Mouse (Mus musculus) olfactory bulb, adult 2 months (tissue): ENCODE results near the gene Slc43a3.

ENCODE experiments used
- CTCF ChIP-seq: fragments of 200-500 bp; IDR thresholded peaks from 2 replicates; pipeline ENCODE4 v1.5.1; 2012; ENCODE audit warnings: low read depth, mild to moderate bottlenecking, low read length, moderate library complexity; ENCODE audit not compliant: insufficient read depth
- POLR2A ChIP-seq: fragments of 200-500 bp; IDR thresholded peaks from 2 replicates; pipeline ENCODE4 v1.6.1; 2012; ENCODE audit warnings: mild to moderate bottlenecking, low read depth, low read length, moderate library complexity; ENCODE audit not compliant: insufficient read depth

- TF ChIP-seq POLR2A, result no peak
- TF ChIP-seq CTCF, result no peak
Observed at GRCm38 (mm10) chr2:84930186-84930585, 6.2 kb upstream of the Slc43a3 start.
